Mouse (Mus musculus) lung, postnatal 25 days (tissue): ENCODE results near the gene Abcb6.

Source experiments
- DNase-seq: peaks from one replicate; pipeline ENCODE4 v3.0.0; 2022; ENCODE audit warnings: low spot score

The Abcb6 gene

DNA sequence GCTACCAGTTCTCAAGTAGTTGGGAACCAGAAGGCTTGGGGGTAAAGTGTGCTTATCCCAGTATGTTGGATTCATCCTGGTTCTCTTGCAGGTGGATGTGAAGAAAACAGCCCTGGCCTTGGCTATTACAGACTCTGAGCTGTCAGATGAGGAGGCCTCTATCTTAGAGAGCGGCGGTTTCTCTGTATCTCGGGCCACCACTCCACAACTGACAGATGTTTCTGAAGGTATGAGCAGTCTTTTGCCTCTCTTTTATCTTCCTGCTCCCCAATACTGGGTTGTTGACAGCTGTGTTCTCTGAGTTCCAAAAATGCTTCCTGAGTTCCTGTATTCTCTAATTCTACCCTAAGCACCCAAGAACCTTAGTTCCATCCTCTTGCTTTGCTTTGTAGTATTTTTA lies 34.6 kb downstream of the Abcb6 start:
- DNase-seq: no peak

GRCm38 (mm10) chr1:75142301-75143261 lies 37.6 kb downstream of the Abcb6 start, which contains the start of the genes Cnppd1 and Retreg2:
Gene Cnppd1 (minus strand): TSS chr1:75142711.
Gene Retreg2 (plus strand): TSS chr1:75142778.
- DNase-seq: peak; percentile 96

DNA sequence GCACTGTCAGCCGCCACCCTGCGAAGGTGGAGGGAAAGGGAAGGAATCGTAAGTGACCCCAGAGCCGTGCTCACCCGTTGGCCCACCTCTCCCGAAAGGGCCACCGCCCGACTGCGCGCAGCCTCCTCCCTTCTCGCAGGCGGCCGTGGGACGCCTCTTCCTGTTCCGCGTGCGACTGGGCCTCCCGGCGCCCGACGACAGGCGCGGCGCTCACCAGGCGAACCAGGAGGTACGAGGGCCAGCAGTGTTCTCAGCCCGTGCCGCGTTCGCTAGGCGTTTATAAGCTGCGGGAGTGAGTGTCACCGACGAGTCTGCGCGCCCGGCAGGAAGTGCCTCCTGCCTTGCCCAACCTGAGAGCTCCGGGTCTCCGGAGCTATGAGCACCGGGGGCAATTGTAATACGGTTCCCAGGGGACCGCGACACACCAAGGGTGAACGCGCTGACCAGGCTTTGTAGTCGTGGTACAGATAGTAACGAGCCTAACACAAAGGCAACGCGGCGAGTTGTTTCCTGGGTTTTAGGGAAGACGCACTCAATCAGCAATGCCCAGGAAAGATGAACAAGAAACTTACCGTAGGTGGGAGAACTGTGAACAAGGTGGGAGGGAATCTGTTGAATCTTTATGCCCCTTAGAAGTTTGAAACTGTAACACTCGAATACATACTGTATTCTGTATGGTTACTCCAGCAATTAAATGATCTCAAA lies 38.6 kb downstream of the Abcb6 start:
- peak; percentile 73 for DNase-seq

- no peak for DNase-seq
Observed at GRCm38 (mm10) chr1:75140601-75141190, 39.5 kb downstream of the Abcb6 start.

DNA sequence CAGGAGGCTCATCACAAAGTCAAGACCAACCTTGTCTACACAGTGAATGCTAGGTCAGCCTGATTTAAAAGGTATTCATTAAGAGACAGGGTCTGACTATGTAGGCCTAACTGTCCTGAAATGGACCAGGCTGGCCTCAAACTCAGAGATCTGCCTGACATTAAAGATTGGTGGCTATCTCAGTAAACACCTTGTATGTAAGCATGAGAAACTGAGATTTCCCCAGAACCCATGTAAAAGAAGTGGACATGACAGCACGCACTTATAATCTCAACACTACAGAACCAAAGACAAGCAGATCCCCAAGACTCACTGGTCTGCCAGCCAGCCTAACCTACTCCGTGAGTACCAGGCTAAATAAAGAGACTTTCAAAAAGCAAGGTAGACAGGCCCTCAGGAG lies 41.7 kb downstream of the Abcb6 start:
- DNase-seq: no peak

GRCm38 (mm10) chr1:75136730-75137129 lies 43.5 kb downstream of the Abcb6 start:
- DNase-seq: no peak

- no peak for DNase-seq
Observed at GRCm38 (mm10) chr1:75136293-75136692, 43.9 kb downstream of the Abcb6 start.

DNA sequence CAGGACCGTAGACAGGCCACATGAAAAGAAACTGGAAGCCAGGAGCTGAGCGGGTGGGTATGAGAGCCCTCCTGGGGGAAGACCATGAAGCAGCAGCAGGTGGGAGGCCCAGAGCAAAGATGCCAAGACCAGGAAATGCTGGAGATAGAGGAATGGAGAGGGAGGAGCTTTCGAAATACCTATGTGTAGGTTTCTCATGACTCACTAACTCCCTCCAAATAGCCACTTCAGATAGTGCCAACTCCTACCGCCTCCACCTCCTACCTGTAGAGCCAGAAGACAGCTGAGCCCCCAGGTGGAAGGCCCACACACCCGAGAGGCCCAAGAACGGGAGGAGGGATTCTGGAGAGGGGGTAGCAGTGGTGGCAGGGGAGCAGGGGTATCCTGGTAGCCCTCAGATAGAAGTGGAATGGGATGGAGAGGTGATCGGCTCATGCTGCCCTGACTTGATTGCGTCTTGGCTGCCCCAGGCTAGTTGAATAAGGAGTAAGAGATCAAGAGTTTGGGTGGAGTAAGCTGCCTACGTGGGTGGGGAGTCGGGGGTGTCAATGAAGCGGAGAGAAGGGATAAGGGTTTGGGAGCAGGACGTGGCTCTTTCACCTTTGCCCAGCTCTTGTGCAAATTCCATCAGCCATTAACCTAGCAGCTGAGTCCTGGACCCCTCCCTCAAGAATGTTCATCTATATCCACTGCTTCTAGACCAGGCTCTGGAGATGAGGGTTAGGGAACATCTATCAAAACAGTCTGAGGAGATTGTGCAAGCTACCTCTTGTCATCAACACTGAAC lies 46.6 kb downstream of the Abcb6 start, which contains the start of gene Slc23a3:
TSS of gene Slc23a3 (minus strand) at position 470 of the 787 bp plus-strand sequence.
- no peak for DNase-seq

- DNase-seq: no peak
Observed at GRCm38 (mm10) chr1:75128641-75129040, 51.6 kb downstream of the Abcb6 start.

DNA sequence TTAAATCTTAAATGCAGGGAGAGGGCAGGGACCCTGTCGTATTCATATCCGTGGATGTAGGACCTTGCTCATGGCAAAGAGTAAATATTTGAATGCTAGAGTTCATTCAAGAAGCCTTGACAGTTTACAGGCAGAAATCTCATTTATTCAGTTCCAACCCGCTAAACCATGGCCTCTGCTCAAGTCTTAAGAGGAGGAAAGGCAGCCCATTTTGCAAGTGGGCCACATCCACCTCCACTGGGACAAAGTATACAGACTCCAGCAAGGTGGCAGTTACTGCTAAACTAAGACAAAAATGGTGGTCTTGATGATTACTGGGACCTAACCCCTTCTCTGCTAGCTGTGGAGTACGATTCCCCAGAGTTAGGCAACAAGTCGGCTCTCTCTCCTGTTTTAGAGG lies 54.8 kb downstream of the Abcb6 start:
- no peak for DNase-seq

DNA sequence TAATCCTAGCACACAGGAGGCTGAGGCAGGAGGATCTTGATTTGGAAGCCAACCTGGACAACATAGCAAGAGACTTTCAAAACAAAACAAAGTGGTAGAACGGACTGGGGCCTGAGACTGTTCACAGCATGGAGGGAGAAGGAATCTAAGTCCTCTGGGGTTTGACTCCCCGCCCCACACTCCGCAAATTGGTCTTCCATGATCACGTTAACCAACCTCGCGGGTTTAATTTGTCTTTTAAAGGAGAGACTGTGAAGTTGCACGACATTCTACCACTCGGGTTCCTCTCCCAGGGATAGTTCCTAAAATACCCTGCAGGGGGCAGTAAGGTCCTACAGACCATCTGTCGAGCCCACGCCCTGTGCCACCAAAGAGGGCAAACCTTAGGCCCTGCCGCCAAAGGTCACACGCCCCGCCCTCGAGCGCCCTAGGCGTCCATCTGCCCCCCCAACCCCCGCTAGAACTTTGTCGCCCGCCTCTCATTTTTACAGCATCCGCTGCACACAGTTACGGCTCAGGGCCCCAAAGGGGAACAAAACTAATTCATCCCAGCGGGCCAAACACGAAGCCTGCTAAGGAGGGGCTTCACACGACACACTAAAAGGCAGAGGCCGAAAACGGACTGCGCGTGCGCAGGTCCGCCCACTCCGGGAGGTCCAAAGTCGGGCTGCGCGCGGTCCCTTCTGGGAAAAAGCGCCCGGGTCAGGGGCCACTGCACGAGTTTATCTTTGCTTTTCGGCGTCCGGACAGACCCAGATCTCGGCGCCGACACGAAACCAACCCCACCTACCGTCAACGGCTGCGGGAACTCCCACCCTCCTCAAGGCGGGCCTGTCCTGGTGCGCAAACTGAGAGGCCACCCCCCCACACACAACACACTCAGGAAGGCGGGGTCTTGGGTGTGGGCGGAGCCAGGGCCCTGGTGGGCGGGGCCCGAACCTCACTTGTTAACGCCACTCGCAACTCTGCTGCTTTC lies 55.6 kb downstream of the Abcb6 start, which contains the start of gene Nhej1:
TSS of gene Nhej1 (minus strand) at position 855 of the 976 bp plus-strand sequence.
- DNase-seq: peak; percentile 93

DNA sequence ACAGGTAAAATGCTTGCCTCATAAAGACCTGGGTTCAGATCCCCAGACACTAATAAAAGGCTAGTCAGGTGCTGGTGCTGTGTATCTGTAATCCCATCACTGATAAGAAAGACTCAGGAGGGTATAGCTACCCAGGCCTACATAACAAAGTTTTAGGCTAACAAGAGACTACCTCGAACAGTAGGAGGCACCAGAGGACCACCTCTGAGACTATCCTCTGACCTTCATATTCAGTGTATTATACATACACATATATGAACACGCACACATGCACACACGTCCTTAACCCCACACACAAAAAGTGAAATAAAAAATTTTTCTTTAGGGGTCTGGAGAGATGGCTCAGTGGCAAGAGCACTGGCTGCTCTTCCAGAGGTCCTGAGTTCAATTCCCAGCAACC lies 58.0 kb downstream of the Abcb6 start:
- DNase-seq: no peak
